Mouse (Mus musculus): ENCODE measurements around the gene 1700010B08Rik. TPM values are rescaled to one million over a fixed set of nuclear protein-coding genes. Genes with fewer than 3 reads are reported as not detected.
"Not testable (repeated sequence)": the region's sequence is repeated elsewhere in the genome, so short reads cannot be mapped to it uniquely, and the experiment has no call there.

1700010B08Rik gene
- polyA plus RNA-seq, 1 experiment from 2014 or later = not detected

GRCm38 (mm10) chr2:173698850-173699249 lies 20.4 kb upstream of the 1700010B08Rik start:
- Histone ChIP-seq H3K4me3 (no peak overlapping the region), H3K4me1 (no peaks in the 10 kb centered on the region), H3K9me3 (no peaks in the 10 kb centered on the region), H3K9ac (replicated peaks) (no peak overlapping the region), H3K36me3 (peaks cover 73% of the 10 kb centered on the region), H3K27me3 (no peaks in the 10 kb centered on the region), H3K27ac (replicated peaks) (no peak overlapping the region), H3K4me2 (replicated peaks) (no peak overlapping the region)
- no peak for ATAC-seq (ENCODE audit: low FRiP score, low read depth)
- WGBS = 88% methylated on average over 3 of the region's 3 CpGs

GRCm38 (mm10) chr2:173702096-173702866 lies 16.9 kb upstream of the 1700010B08Rik start:
- ATAC-seq (ENCODE audit: low FRiP score, low read depth) = no peak
- peaks cover 62% of the 10 kb centered on the region for H3K36me3 ChIP-seq
- H3K9ac ChIP-seq (replicated peaks) = no peak overlapping the region

DNA sequence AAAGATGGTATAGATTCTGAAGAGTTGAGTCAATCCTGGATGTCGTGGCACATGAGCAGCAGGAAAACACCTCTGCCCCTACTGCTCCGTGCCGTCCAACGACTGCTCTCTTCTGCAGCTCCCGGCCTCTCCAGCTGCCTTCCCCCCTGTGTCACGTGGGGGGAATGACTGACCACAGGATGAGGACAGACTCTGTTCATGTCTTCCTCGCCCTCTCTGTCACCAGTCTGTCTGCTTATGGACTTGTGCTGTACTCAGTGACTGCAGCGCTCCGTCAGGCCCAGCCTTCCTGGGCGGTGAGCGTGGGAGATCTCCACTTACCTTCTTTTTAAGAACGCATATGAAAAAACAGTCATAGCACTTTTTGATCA lies 16.4 kb upstream of the 1700010B08Rik start:
- Histone ChIP-seq H3K4me3 (no peak overlapping the region), H3K27ac (replicated peaks) (no peak overlapping the region), H3K27me3 (no peaks in the 10 kb centered on the region), H3K4me1 (no peaks in the 10 kb centered on the region), H3K36me3 (peaks cover 59% of the 10 kb centered on the region), H3K9me3 (no peaks in the 10 kb centered on the region), H3K9ac (replicated peaks) (no peak overlapping the region), H3K4me2 (replicated peaks) (no peak overlapping the region)
- no peak for ATAC-seq (ENCODE audit: low FRiP score, low read depth)
- WGBS = 93% methylated on average over 12 of the region's 12 CpGs

More at GRCm38 (mm10) chr2:173702096-173702866, 16.9 kb upstream of the 1700010B08Rik start:
- Histone ChIP-seq H3K4me2 (replicated peaks) (no peak overlapping the region), H3K27ac (replicated peaks) (no peak overlapping the region), H3K9me3 (no peaks in the 10 kb centered on the region), H3K4me1 (no peaks in the 10 kb centered on the region), H3K4me3 (no peak overlapping the region), H3K27me3 (no peaks in the 10 kb centered on the region)
- WGBS = 84% methylated on average over 16 of the region's 16 CpGs

- Histone ChIP-seq H3K4me2 (replicated peaks) (no peak overlapping the region), H3K9ac (replicated peaks) (no peak overlapping the region), H3K4me3 (no peak overlapping the region), H3K4me1 (no peaks in the 10 kb centered on the region), H3K36me3 (peaks cover 30% of the 10 kb centered on the region), H3K27me3 (no peaks in the 10 kb centered on the region), H3K27ac (replicated peaks) (no peak overlapping the region), H3K9me3 (no peaks in the 10 kb centered on the region)
- ATAC-seq (ENCODE audit: low FRiP score, low read depth) = no peak
- WGBS = 88% methylated on average over 15 of the region's 15 CpGs
These were observed 13.2 kb upstream of the 1700010B08Rik start for GRCm38 (mm10) chr2:173705827-173706551.

- not testable (repeated sequence) for H3K27ac ChIP-seq (replicated peaks); H3K4me1 ChIP-seq; H3K27me3 ChIP-seq; H3K9ac ChIP-seq (replicated peaks); H3K4me2 ChIP-seq (replicated peaks); H3K4me3 ChIP-seq; H3K9me3 ChIP-seq; ATAC-seq (ENCODE audit: low FRiP score, low read depth)
- H3K36me3 ChIP-seq = peaks cover 14% of the 10 kb centered on the region
These were observed 11.6 kb upstream of the 1700010B08Rik start for GRCm38 (mm10) chr2:173707626-173708025.

- no peaks in the 10 kb centered on the region for H3K27me3 ChIP-seq
- no peak overlapping the region for H3K9ac ChIP-seq (replicated peaks)
- H3K27ac ChIP-seq (replicated peaks) = no peak overlapping the region
- no peaks in the 10 kb centered on the region for H3K9me3 ChIP-seq
- H3K4me2 ChIP-seq (replicated peaks) = no peak overlapping the region
- no peak overlapping the region for H3K4me3 ChIP-seq
- 87% methylated on average over 6 of the region's 6 CpGs for WGBS
- peaks cover 21% of the 10 kb centered on the region for H3K4me1 ChIP-seq
- no peak for ATAC-seq (ENCODE audit: low FRiP score, low read depth)
- 0 out of 2 replicates have a peak, but pooled peaks cover 3% of the 10 kb centered on the region for H3K36me3 ChIP-seq
These were observed 9.0 kb upstream of the 1700010B08Rik start for GRCm38 (mm10) chr2:173710193-173710592.

DNA sequence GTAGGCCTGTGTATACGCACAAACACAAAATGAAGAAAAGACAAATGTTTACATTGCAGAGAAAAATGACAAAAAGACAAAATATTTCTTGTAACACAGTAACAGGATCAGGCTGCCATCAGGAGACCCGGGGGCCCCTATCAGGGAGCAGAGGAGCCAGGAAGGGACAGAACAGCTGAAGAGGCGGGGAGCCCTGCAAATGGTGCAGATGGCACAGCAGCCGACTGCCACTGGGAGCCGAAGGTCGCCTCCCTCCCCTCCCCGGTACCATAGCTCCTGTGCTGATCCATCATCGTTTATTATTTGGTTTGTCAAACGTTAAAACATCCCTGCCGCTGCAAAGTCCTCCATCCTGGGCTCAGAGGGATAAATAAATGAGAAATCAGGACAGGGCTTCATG lies 6.6 kb upstream of the 1700010B08Rik start:
- WGBS = 56% methylated on average over 10 of the region's 10 CpGs
- H3K9ac ChIP-seq (replicated peaks) = no peak overlapping the region
- no peak for ATAC-seq (ENCODE audit: low FRiP score, low read depth)
- H3K4me1 ChIP-seq = peaks cover 24% of the 10 kb centered on the region
- H3K27ac ChIP-seq (replicated peaks) = peak overlapping the region; percentile 46
- no peaks in the 10 kb centered on the region for H3K9me3 ChIP-seq
- H3K27me3 ChIP-seq = no peaks in the 10 kb centered on the region
- no peak overlapping the region for H3K4me2 ChIP-seq (replicated peaks)
- H3K4me3 ChIP-seq = no peak overlapping the region
- H3K36me3 ChIP-seq = 0 out of 2 replicates have a peak, but pooled peaks cover 1% of the 10 kb centered on the region

- Histone ChIP-seq H3K4me1 (peaks cover 24% of the 10 kb centered on the region), H3K27ac (replicated peaks) (peak overlapping the region; percentile 46; the same call in 1 of the 2 replicates), H3K36me3 (no peaks in the 10 kb centered on the region), H3K9me3 (no peaks in the 10 kb centered on the region), H3K9ac (replicated peaks) (no peak overlapping the region), H3K27me3 (no peaks in the 10 kb centered on the region), H3K4me2 (replicated peaks) (no peak overlapping the region), H3K4me3 (no peak overlapping the region)
- no peak for ATAC-seq (ENCODE audit: low FRiP score, low read depth)
- WGBS = 76% methylated on average over 4 of the region's 4 CpGs
These were observed 6.0 kb upstream of the 1700010B08Rik start for GRCm38 (mm10) chr2:173713241-173713640.

DNA sequence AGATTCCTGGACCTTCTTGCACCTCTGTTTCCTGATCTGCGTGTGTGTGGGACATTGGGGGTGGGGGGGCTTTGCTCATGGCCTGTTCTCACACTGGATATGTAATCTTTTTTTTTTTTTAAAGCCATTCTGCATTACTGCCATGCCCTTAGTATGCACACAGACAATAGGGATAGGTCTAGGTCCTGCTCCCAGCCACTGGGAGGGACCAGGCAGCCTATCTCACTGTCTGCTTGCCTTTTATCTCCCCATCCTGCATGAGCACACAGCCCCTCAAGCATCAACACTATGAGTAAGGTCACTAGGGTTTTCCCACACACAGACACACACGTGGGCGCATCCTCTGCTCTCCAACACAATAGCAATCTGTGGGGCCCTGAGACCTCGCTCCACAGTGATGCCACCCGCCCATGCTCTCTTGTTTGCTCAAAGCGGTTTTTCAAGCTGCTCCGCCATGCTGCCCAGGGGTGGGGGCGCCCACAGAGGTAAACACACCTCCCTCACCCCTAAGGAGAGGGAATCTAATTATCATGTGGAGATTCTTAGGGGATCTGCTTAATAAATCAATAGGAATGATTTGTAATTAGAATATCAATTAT lies 4.5 kb upstream of the 1700010B08Rik start:
- Histone ChIP-seq H3K36me3 (no peaks in the 10 kb centered on the region), H3K9me3 (no peaks in the 10 kb centered on the region), H3K4me3 (no peak overlapping the region), H3K27ac (replicated peaks) (peak overlapping the region; percentile 64), H3K4me1 (peaks cover 24% of the 10 kb centered on the region), H3K9ac (replicated peaks) (no peak overlapping the region), H3K27me3 (no peaks in the 10 kb centered on the region), H3K4me2 (replicated peaks) (no peak overlapping the region)
- 51% methylated on average over 8 of the region's 8 CpGs for WGBS
- ATAC-seq (ENCODE audit: low FRiP score, low read depth) = peak; percentile 35; the same call in 1 of the 2 replicates

DNA sequence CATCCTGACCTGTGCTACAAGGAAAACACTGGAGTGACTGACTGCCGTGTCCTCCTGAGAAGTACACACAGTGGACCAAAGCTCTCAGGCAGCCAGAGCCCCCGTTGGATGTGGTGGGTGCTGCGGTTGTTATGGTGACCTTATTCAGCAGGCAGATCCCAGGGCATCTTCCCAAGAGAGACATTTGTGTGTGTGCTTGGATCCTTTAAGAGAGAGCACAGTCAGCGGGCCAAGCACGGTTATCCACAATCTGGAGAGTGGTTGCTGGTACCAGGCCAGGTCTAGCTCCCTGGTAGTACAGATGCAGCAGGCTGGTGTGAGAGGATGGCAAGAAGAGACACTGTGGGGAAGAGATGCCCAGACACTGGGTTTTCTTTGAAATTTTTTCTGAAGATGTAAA lies 2.2 kb upstream of the 1700010B08Rik start:
- no peaks in the 10 kb centered on the region for H3K36me3 ChIP-seq
- WGBS = 95% methylated on average over 5 of the region's 5 CpGs
- H3K4me2 ChIP-seq (replicated peaks) = no peak overlapping the region
- no peaks in the 10 kb centered on the region for H3K27me3 ChIP-seq
- H3K4me1 ChIP-seq = peaks cover 24% of the 10 kb centered on the region
- no peak overlapping the region for H3K27ac ChIP-seq (replicated peaks)
- H3K9ac ChIP-seq (replicated peaks) = no peak overlapping the region
- H3K4me3 ChIP-seq = no peak overlapping the region
- ATAC-seq (ENCODE audit: low FRiP score, low read depth) = no peak
- no peaks in the 10 kb centered on the region for H3K9me3 ChIP-seq

GRCm38 (mm10) chr2:173722251-173722857 lies 3.1 kb downstream of the 1700010B08Rik start:
- no peaks in the 10 kb centered on the region for H3K27me3 ChIP-seq
- no peaks in the 10 kb centered on the region for H3K9me3 ChIP-seq
- no peak for ATAC-seq (ENCODE audit: low FRiP score, low read depth)
- no peak overlapping the region for H3K4me3 ChIP-seq
- 79% methylated on average over 11 of the region's 11 CpGs for WGBS
- H3K4me2 ChIP-seq (replicated peaks) = no peak overlapping the region
- no peaks in the 10 kb centered on the region for H3K4me1 ChIP-seq
- no peak overlapping the region for H3K27ac ChIP-seq (replicated peaks)
- no peak overlapping the region for H3K9ac ChIP-seq (replicated peaks)
- H3K36me3 ChIP-seq = no peaks in the 10 kb centered on the region

DNA sequence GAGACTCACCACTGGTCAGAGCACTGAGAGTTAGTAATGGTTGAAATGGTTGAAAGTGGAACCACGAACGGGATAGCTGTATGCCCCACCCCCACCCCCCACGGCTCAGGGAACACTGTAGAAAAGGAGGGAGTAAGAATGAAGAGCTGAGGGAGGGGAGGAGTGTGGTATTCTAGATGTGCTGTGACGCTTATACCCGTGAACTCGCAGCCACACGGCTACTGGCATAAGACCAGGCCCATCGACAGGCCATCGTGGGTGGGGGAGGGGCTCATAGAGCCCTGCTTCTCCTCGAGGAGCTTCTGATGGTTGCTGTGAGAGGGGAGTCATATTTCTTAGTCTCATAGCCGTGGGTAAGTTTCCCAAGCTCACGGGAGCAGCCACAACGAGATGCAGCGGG lies 5.2 kb downstream of the 1700010B08Rik start:
- H3K36me3 ChIP-seq = no peaks in the 10 kb centered on the region
- no peak overlapping the region for H3K27ac ChIP-seq (replicated peaks)
- ATAC-seq (ENCODE audit: low FRiP score, low read depth) = no peak
- no peaks in the 10 kb centered on the region for H3K4me1 ChIP-seq
- 57% methylated on average over 14 of the region's 14 CpGs for WGBS
- no peak overlapping the region for H3K9ac ChIP-seq (replicated peaks)
- H3K9me3 ChIP-seq = no peaks in the 10 kb centered on the region
- H3K4me3 ChIP-seq = no peak overlapping the region
- H3K27me3 ChIP-seq = no peaks in the 10 kb centered on the region
- no peak overlapping the region for H3K4me2 ChIP-seq (replicated peaks)
